Mouse (Mus musculus) pancreas, adult 10 weeks (tissue): ENCODE results near the gene Clic4. TPM values are rescaled to one million over a fixed set of nuclear protein-coding genes. Genes with fewer than 3 reads are reported as not detected.

ENCODE experiments used
- polyA plus RNA-seq: library from polyadenylated mRNA; stranded (reverse); fragments of 350-450 nt; fragmentation: Illumina TruSeq; extraction: RNeasy Lipid Tissue Mini Kit (QIAGEN cat#74804); gene quantifications from one replicate; pipeline ENCODE4 v1.2.3, GENCODE M21; 2015; ENCODE audit warnings: low read depth, low replicate concordance; ENCODE audit not compliant: insufficient read depth

Gene Clic4
- polyA plus RNA-seq = 40.5 TPM

GRCm38 (mm10) chr4:135272640-135273306, at the start of gene Clic4:
TSS of gene Clic4 (minus strand) at chr4:135272814.

Other genes with a start within 250 kb of the Clic4 start
- 0.41 TPM for gene Runx3, start 152.2 kb downstream of the Clic4 start, polyA plus RNA-seq
- 30.1 TPM for gene Srrm1, start 80.5 kb upstream of the Clic4 start, polyA plus RNA-seq
- 0.78 TPM for gene Ncmap, start 125.4 kb upstream of the Clic4 start, polyA plus RNA-seq
- gene Rcan3, start 161.0 kb upstream of the Clic4 start, polyA plus RNA-seq = 8.8 TPM
- not detected for gene Stpg1, start 222.0 kb upstream of the Clic4 start, polyA plus RNA-seq
- gene Nipal3, start 222.2 kb upstream of the Clic4 start, polyA plus RNA-seq = 5.8 TPM